Mouse (Mus musculus): Measurements from ENCODE around the gene Agpat1. TPM values are rescaled to one million over a fixed set of nuclear protein-coding genes. Genes with fewer than 3 reads are reported as not detected.
A peak's percentile ranks its signal among the peaks of the same experiment; 100 is the strongest.

Gene Agpat1
- total RNA-seq (2021), result 10 to 100 TPM; 73.4 to 77.7 TPM
- long read RNA-seq, experiment 1, partial matches to known transcripts, result 1 of 3 reads
- long read RNA-seq, experiment 1, other reads (novel, unspliced or antisense), result 0 of 3 reads
- long read RNA-seq, experiment 2, transcript Agpat1-201 (7 exons, 2,190 nt), result major isoform, 10 of 21 reads
- long read RNA-seq, experiment 2, partial matches to known transcripts, result 5 of 21 reads
- long read RNA-seq, experiment 2, other reads (novel, unspliced or antisense), result 6 of 21 reads

DNA sequence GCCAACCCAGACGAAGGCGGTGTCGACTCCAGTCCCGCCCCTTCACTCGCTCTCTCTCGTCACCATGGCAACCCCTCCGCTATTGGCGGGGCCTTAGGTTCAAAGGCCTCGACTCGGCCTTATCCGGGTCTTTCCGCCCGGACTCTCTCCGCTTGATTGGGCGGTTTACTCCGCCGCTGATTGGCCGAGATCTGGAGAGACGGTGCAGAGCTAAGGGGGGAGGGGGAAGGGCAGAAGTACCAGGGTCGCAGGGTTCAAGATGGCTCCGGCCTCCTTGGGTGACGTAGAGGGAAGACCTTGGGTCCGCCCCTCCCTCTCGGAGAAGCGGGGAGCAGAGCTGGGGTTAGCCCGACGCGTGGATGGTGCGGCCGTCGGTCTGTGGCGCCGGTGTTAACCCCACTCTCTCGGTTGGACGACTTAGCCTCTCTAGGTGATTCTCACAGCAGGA lies at the start of gene Agpat1:
Agpat1 (plus strand) TSS at position 202 of the 448 bp plus-strand sequence.
- peak; percentile 94 to 99 for DNase-seq (ENCODE audit: low spot score in 2 of 2)

DNA sequence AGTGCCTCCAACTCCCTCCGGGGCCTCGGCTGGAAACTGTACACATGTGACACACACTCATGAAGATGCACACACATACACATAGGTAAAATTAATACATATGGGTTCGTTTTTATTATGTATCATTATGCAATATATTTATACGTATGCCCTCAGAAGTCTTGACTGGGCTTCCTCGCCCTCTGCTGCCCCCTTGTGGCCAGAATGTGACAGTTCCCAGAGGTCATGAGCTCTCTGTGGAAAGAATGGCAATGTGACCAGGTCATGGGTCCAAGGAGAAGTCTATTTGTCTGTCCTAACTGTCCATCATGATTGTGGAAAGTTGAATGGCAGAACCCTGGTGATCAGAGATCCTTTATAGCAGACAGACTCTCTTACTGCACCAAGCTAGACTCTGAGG lies 48.6 kb upstream of the Agpat1 start:
- DNase-seq (ENCODE audit: low spot score in 2 of 2), result peak in 1 of 2 experiments; percentile 74

DNA sequence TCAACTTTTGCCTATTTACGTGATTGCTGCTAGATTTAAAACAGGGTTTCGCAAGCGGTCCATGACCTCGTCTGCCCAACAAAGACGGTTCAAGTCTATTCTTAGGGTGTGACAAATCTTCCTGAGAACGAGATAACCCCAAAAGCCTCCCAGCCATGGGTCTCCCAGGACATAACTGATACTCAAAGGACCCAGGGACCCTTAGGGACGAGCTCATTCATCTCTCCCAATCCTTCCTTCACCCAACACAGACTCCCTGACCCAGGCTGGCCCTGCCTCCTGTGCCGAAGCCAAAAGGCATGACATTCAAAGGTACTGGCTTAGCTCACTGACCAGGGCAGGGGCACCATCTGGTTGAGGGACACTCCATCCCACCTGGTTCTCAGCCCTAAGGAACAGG lies 47.7 kb upstream of the Agpat1 start:
- DNase-seq (ENCODE audit: low spot score in 2 of 2), result no peak

DNA sequence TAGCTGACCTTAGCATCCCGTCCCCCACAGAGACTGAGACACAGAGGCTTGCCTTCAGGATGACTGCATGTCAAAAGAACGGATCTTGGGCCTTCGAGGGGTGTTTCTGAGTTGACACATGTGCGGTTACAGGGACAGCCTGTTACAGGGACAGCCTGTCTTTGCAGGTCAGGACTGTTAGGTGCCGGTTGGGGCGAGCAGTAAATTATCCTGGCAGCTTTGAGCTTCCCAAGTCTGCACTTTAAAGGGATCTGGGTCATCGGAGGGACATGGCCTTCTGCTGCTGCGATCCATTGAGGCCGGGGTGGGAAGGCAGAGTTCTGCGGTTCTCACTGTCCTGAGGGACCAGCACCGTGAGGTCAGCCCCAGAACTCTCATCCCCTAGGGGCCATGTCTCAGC lies 46.7 kb upstream of the Agpat1 start:
- no peak for DNase-seq (ENCODE audit: low spot score in 2 of 2)

DNA sequence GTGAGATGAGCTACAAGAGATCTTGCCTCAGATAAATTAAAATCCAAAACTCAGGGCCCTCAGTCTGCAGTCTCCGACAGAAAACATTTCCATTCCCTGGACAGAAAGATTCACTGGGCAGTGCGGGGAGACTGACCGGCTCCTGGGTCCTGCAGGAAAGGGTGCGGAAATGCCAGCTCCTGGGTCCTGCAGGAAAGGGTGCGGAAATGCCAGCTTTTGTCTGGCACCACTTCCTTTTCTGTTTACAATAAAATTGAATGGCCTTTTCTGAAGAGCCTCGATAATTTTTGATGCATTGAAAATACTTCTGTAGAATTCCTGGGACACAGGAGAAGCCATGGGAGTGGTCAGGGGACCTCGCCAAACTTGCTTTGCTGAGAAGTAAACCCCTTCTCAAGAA lies 44.9 kb upstream of the Agpat1 start:
- DNase-seq (ENCODE audit: low spot score in 2 of 2), result no peak

DNA sequence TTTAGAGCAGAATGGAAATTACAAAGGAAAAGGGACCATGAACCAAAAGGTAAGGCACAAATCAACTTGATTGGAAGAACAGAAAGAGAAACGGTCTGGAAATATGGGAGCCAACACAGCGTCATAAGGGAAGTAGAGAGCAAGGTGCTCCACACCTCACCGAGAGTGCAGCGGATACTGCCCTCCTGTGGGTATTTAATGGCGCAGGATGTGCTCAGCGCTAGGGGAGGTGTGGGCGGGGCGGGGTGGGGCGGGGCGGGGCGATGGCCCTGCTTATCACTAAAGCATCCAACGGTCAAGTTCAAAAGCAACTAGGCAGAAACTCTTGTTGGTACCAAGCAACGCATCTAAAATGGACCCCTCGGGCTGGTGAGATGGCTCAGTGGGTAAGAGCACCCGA lies 44.2 kb upstream of the Agpat1 start:
- DNase-seq (ENCODE audit: low spot score in 2 of 2), result no peak

DNA sequence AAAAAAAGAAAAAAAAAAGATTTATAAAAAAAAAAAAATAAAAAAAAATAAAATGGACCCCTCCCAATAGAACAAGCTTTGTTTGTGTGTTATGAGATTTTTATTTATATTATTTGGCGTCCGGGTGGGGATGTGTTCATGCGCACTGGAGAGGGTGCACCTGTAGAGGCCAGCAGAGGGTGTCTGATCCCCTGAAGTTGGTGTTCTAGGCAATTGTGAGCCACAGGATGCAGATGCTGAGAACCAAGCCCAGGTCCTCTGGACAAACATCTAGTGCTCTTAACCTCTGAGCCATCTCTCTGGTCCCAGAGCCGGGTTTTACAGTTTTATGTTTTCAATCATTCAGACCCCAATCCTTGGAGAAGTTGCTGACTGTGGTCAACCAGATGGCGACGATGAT lies 43.6 kb upstream of the Agpat1 start:
- no peak for DNase-seq (ENCODE audit: low spot score in 2 of 2)

DNA sequence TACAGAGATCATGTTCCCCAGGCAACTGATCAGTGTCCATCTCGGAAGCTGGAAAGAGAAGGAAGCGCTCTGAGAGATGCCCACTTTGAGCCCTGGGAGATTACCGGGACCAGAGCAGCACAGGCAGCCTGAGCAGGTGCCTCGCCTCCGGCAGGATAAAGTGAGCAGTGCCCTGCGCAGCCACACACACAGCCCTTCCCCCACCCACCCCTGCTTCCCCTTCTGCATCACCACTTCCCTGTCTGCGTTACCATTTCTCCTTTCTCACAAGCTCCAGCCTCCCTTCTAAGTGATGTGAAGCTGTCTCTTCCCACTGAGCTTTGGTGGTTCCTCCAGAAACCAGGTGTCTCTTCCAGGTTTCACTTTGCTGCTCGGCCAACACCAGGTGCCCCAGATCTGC lies 42.9 kb upstream of the Agpat1 start:
- no peak for DNase-seq (ENCODE audit: low spot score in 2 of 2)

DNA sequence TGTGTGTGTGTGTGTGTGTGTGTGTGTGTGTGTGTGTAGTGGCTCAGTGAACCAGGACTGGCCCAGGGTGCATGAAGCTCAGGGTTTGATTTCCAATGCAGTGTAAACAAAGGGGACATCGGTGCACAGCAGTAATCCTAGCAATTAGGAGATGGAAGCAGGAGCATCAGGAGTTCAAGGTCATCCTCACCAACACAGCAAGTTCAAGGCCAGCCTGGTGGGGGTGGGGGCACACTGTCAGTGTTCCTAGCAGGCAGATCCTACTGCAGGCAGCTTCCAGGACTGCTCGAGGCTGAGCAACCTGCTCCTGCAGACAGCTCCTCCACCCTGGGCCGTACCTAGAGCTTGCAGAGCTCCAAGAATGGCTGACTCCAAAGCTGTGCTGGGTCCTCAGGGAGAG lies 41.5 kb upstream of the Agpat1 start:
- no peak for DNase-seq (ENCODE audit: low spot score in 2 of 2)

DNA sequence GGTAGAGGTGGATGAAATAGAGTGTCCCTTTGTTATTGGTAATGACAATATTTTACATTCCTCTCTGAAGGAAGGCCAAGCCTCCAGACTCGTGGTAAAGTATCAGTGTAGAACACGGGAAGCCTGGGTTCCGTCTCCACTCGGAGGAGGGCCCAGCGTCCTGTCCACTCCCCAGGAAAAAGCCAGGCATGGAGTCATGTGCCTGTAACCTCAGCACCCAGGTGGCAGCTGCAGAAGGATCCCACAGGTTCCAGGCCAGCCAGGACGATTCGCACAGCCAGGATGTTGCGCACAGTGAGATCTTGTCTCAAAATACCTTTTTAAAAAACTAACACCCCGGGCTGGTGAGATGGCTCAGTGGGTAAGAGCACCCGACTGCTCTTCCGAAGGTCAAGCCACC lies 40.7 kb upstream of the Agpat1 start:
- DNase-seq (ENCODE audit: low spot score in 2 of 2), result no peak

DNA sequence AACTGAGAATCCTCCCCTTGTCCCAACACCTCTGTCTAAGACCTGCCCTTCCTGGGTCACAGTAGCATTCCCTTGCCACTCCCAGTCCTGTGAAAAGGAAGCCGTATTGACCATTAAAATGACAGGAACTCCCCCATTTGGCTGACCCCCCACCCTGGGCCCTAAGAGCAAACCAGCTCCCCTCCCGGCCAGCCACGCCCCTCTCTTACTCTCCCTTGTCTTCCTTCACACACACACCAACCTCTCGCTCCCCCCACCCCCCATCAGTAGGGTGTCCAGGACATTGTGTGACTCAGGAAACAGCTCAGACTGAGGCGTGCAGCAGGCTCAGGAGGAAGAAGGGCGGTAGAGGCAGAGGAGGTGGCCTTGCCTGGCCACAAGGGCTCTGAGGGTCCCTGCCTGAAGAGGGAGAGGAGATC lies 40.0 kb upstream of the Agpat1 start, which contains the start of gene Notch4:
Notch4 (plus strand) TSS at position 266 of the 419 bp plus-strand sequence.
- no peak for DNase-seq (ENCODE audit: low spot score in 2 of 2)

DNA sequence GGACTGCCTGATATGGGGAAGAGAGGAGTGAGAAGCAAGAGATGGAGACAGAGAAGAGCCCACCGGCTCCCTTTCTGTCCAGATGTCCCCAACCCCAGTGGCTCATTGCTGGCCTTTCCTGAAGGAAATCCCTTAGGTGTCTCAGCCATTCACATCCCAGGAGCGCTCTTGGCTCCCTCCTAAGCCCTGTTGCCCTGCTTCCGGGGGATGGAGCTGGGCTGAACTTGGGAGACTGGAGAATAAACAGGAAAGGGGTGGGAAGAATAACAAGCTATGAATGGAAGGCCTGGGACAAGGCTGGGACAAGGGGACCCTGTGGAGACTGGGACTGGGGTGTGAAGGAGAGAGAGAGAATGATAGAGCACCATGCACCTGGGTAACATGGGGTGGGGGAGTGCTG lies 39.3 kb upstream of the Agpat1 start:
- DNase-seq (ENCODE audit: low spot score in 2 of 2), result no peak

DNA sequence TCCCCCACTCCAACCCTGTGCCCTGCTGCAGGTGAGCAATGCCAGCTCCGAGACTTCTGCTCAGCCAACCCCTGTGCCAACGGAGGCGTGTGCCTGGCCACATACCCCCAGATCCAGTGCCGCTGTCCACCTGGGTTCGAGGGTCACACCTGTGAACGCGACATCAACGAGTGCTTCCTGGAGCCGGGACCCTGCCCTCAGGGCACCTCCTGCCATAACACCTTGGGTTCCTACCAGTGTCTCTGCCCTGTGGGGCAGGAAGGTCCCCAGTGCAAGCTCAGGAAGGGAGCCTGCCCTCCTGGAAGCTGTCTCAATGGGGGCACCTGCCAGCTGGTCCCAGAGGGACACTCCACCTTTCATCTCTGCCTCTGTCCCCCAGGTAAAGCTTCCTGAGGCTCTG lies 36.8 kb upstream of the Agpat1 start:
- DNase-seq (ENCODE audit: low spot score in 2 of 2), result no peak

DNA sequence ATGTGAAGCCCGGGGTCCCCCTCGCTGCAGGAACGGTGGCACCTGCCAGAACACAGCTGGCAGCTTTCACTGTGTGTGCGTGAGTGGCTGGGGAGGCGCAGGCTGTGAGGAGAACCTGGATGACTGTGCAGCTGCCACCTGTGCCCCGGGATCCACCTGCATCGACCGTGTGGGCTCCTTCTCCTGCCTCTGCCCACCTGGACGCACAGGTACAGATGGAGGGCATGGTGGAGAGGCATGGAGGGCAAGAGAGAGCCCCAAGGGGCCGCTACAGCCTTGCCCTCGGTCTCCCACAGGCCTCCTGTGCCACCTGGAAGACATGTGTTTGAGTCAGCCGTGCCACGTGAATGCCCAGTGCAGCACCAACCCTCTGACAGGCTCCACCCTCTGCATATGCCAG lies 35.6 kb upstream of the Agpat1 start:
- no peak for DNase-seq (ENCODE audit: low spot score in 2 of 2)

DNA sequence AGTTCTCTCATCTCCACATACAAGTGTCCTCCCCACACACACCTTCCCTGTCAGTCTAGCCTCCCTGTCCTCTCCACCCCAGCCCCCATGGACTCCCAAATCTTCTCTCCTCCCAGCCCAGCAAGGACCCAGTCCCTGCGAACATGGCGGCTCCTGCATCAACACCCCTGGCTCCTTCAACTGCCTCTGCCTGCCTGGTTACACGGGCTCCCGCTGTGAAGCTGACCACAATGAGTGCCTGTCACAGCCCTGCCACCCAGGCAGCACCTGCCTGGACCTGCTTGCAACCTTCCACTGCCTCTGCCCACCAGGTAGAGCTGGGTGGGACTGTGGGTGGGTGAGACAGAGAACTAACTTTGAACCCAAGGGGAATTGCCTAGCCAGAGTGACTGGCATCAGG lies 34.1 kb upstream of the Agpat1 start:
- DNase-seq (ENCODE audit: low spot score in 2 of 2), result no peak

DNA sequence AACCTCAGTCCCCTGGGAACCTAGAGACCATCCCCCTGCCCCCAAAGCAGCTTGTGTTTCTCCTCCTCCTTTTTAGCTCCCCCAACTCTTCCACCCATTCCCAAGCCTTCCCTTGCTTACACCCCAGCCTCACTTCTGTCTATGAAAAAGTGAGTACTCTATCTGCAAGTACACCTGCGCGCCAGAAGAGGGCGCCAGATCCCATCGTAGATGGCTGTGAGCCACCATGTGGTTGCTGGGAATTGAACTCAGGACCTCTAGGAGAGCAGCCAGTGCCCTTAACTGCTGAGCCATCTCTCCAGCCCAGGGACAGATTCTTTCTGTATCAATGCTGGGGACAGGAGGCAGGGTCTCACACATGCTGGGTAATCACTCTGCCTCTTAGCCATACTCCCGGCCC lies 32.2 kb upstream of the Agpat1 start:
- DNase-seq (ENCODE audit: low spot score in 2 of 2), result no peak

DNA sequence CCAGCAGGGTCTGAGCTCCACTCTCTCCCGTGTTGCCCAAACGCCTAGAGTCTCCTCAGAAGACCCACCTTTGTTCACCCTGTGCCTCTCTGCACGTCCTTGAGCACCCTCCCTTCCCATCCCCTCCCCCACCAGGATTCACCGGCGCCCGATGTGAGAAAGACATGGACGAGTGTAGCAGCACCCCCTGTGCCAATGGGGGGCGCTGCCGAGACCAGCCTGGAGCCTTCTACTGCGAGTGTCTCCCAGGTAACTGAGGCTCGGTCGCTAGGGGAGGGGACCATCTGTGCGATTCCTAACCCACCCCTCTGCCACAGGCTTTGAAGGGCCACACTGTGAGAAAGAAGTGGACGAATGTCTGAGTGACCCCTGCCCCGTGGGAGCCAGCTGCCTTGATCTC lies 31.7 kb upstream of the Agpat1 start:
- no peak for DNase-seq (ENCODE audit: low spot score in 2 of 2)

DNA sequence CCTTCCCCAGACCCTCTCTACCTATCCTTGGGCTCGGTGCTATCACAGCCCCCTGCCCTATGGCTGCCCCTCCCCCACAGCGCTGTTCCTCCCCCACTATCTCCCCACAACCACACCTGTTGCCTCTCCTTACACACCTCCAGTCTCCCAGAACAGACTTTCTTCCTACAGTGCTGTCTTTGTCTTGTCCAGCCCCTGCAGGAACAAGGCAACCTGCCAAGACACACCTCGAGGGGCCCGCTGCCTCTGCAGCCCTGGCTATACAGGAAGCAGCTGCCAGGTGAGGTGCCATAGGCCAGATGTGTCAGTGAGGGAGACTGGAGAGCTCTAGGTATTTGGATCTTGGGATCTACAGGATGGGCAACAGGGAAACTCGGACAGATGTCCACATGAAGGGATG lies 27.5 kb upstream of the Agpat1 start:
- DNase-seq (ENCODE audit: low spot score in 2 of 2), result no peak

DNA sequence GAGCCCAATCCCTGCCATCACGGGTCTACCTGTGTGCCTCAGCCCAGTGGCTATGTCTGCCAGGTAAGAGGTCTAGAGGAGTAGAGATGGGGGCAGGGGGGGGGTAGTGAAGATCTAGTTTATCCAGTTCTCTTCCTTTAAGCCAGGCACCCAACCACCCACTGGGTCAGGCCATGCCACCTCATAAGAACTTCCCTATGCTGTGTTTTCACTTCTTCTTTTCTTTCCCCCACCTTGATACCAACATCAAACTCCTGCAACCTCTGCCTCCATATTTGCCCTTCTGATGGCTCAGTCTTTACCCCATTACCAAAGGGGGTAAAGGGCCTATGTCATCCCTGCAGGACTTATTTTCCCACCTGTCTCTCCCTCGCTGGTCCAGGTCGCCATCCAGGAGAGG lies 26.0 kb upstream of the Agpat1 start:
- no peak for DNase-seq (ENCODE audit: low spot score in 2 of 2)

DNA sequence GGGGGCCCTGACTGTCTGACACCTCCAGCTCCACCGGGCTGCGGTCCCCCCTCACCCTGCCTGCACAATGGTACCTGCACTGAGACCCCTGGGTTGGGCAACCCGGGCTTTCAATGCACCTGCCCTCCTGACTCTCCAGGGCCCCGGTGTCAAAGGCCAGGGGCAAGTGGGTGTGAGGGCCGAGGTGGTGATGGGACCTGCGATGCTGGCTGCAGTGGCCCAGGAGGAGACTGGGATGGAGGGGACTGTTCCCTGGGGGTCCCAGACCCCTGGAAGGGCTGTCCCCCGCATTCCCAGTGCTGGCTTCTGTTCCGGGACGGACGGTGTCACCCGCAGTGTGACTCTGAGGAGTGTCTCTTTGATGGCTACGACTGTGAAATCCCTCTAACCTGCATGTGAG lies 21.5 kb upstream of the Agpat1 start:
- DNase-seq (ENCODE audit: low spot score in 2 of 2), result no peak

DNA sequence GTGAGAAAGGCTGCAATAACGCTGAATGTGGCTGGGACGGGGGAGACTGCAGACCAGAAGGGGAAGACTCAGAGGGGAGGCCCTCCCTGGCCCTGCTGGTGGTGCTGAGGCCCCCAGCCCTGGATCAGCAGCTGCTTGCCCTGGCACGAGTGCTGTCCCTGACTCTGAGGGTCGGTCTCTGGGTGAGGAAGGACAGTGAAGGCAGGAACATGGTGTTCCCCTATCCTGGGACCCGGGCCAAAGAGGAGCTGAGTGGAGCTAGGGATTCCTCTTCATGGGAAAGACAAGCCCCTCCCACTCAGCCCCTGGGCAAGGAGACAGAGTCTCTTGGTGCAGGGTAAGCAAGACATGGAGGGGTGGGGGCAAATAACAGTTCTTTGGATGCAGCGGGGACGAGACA lies 20.7 kb upstream of the Agpat1 start:
- no peak for DNase-seq (ENCODE audit: low spot score in 2 of 2)

DNA sequence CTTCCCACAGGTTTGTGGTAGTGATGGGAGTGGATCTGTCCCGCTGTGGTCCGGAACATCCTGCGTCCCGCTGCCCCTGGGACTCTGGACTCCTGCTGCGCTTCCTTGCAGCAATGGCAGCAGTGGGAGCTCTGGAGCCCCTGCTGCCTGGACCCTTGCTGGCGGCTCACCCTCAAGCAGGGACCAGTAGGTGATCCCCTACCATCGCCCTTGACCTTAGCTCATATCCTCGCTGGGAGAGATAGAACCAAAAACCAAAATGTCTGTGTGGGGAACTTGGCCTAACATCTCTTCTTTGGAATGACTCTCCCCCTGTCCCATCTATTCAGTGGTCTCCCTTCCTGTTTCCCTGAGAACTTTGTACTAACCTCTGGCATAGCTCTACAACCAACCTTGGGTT lies 20.2 kb upstream of the Agpat1 start:
- no peak for DNase-seq (ENCODE audit: low spot score in 2 of 2)

DNA sequence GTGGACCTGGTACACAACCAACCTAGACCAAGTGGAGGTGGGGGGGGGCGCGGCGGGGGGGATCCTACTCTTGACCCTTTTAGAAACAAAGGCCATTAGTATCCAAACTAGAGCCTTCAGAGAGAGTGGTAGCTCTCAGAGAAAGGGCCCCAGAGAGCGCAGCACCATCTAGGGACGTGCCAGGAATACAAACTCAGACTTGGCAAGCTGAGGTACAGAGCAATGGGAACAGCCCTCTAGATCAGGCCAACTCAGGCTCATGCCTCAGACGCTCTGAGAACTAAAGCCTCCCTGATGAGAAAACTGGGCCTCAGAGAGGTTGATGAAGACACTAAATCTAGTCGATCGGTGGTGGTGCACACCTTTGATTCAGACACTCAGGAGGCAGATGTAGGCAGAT lies 18.9 kb upstream of the Agpat1 start:
- DNase-seq (ENCODE audit: low spot score in 2 of 2), result no peak

All from adrenal gland, postnatal 4 days (tissue).